Mouse (Mus musculus) thymus, adult 2 months (tissue): ENCODE data around the gene G2e3.

Source experiments
- CTCF ChIP-seq: fragments of 200-500 bp; IDR thresholded peaks from 2 replicates; pipeline ENCODE4 v1.5.1; 2012; ENCODE audit warnings: mild to moderate bottlenecking, control low read depth, low read length, moderate library complexity, borderline replicate concordance; ENCODE audit not compliant: control insufficient read depth, poor library complexity, insufficient read depth; ENCODE audit errors: extremely low read depth
- POLR2A ChIP-seq: fragments of 200-500 bp; IDR thresholded peaks from 2 replicates; pipeline ENCODE4 v1.6.1; 2012; ENCODE audit warnings: mild to moderate bottlenecking, low read length, control low read depth, moderate library complexity; ENCODE audit not compliant: control insufficient read depth, poor library complexity, insufficient read depth; ENCODE audit errors: extremely low read depth

DNA sequence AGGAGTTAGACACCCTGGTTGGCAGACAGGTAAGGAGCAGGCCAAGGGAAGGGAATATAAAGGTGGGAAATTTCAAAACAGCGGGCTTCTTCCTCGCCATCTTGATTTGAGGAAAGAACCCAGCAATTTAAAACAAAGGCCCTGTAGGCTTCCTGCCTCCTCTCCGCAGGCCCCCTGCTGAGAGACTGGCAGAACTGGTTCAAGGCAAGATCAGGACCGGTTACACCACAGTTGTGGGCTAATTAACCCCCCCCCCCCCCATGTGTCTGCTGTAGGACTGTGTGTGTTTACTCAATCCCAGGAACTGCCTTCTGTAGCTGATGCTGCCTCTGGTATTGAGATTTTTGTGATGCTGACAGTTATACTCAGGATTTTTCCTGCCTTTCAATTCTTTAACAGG lies 1.7 kb upstream of the G2e3 start:
- TF ChIP-seq CTCF: no peak
- TF ChIP-seq POLR2A: no peak
